Mouse (Mus musculus) brain, adult 2 months (tissue): ENCODE data around the gene Baiap2l1.

Experiments used
- DNase-seq: peaks from one replicate; pipeline ENCODE4 v3.0.0; 2011; ENCODE audit warnings: low read depth, low spot score

The Baiap2l1 gene

GRCm38 (mm10) chr5:144286591-144287266 lies 71.2 kb downstream of the Baiap2l1 start:
- no peak for DNase-seq

- no peak for DNase-seq
These were observed 73.3 kb downstream of the Baiap2l1 start for GRCm38 (mm10) chr5:144284599-144284998.

GRCm38 (mm10) chr5:144283551-144284031 lies 74.3 kb downstream of the Baiap2l1 start:
- peak; percentile 26 for DNase-seq

- peak; percentile 49 for DNase-seq
These were observed 75.2 kb downstream of the Baiap2l1 start for GRCm38 (mm10) chr5:144282470-144283260.

- no peak for DNase-seq
These were observed 78.0 kb downstream of the Baiap2l1 start for GRCm38 (mm10) chr5:144279926-144280325.

GRCm38 (mm10) chr5:144279081-144279541 lies 78.8 kb downstream of the Baiap2l1 start:
- no peak for DNase-seq

GRCm38 (mm10) chr5:144278374-144278960 lies 79.4 kb downstream of the Baiap2l1 start:
- no peak for DNase-seq

- DNase-seq, result no peak
These were observed 80.8 kb downstream of the Baiap2l1 start for GRCm38 (mm10) chr5:144276898-144277630.

- no peak for DNase-seq
These were observed 83.0 kb downstream of the Baiap2l1 start for GRCm38 (mm10) chr5:144274904-144275303.

GRCm38 (mm10) chr5:144271772-144272171 lies 86.1 kb downstream of the Baiap2l1 start:
- no peak for DNase-seq

- no peak for DNase-seq
These were observed 86.8 kb downstream of the Baiap2l1 start for GRCm38 (mm10) chr5:144271118-144271517.

- DNase-seq, result no peak
These were observed 87.5 kb downstream of the Baiap2l1 start for GRCm38 (mm10) chr5:144270420-144270819.

- no peak for DNase-seq
These were observed 88.0 kb downstream of the Baiap2l1 start for GRCm38 (mm10) chr5:144269926-144270325.

- DNase-seq, result peak; percentile 58
These were observed 90.2 kb downstream of the Baiap2l1 start for GRCm38 (mm10) chr5:144267535-144268241.

- no peak for DNase-seq
These were observed 94.4 kb downstream of the Baiap2l1 start for GRCm38 (mm10) chr5:144263496-144263895.

- no peak for DNase-seq
These were observed 94.8 kb downstream of the Baiap2l1 start for GRCm38 (mm10) chr5:144263082-144263481.

- DNase-seq, result peak; percentile 70
These were observed 96.1 kb downstream of the Baiap2l1 start for GRCm38 (mm10) chr5:144261829-144262228.

- DNase-seq, result no peak
These were observed 96.6 kb downstream of the Baiap2l1 start for GRCm38 (mm10) chr5:144261309-144261708.

GRCm38 (mm10) chr5:144260464-144260863 lies 97.4 kb downstream of the Baiap2l1 start:
- no peak for DNase-seq

GRCm38 (mm10) chr5:144259228-144259627 lies 98.7 kb downstream of the Baiap2l1 start:
- no peak for DNase-seq

GRCm38 (mm10) chr5:144258687-144259086 lies 99.2 kb downstream of the Baiap2l1 start:
- no peak for DNase-seq
